Mouse (Mus musculus): ENCODE measurements around the gene Chd2.

The Chd2 gene

GRCm38 (mm10) chr7:73541412-73542130 is at the start of gene Chd2:
Chd2 (minus strand) TSS chr7:73541830.
- DNase-seq = peak; percentile 83

DNA sequence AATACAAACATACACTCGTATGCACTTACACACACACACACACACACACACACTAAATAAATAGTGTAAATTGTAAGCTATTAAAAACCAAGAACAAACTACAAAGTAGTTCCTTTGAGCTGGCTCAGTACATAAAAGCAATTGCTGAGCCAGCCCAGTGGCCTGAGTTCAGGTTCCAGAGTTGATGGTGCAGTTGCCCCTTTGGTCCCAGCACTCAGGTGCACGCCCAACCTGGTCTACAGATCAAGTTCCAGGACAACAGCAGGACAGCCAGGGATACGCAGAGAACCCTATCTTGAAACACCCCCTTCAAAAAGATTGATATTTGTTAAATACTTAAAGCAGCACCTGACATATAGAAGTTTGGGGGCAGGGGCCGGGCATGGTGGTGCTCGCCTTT is 49.1 kb upstream of the Chd2 start:
- peak; percentile 10 for DNase-seq

DNA sequence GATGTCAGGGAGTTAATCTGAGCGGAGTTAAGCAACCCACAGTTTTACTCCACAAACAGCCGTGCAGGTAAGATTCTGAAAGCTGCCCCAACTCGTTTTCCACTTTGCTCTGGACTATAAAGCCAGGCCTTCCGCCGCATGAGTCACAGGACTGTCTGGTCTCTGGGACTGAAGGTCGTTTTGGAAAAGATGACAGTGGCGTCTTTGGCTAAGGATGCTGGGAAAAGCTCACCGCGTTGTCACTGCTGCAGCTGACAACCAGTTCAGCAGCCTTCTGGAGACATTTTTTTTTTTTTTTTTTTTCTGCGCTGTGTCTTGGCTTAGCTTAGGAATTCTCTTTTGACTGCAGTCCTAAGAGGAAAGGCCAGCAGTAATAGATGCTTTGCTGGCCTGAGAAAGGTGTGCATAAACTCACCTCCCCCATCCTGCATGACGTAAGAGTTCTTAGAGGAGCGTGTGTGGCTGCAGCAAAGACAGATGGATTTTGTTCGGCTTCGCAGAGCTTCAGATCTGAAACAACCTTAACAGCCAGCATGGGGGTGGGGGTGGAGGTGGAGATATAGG is 47.7 kb upstream of the Chd2 start:
- DNase-seq = peak; percentile 65

DNA sequence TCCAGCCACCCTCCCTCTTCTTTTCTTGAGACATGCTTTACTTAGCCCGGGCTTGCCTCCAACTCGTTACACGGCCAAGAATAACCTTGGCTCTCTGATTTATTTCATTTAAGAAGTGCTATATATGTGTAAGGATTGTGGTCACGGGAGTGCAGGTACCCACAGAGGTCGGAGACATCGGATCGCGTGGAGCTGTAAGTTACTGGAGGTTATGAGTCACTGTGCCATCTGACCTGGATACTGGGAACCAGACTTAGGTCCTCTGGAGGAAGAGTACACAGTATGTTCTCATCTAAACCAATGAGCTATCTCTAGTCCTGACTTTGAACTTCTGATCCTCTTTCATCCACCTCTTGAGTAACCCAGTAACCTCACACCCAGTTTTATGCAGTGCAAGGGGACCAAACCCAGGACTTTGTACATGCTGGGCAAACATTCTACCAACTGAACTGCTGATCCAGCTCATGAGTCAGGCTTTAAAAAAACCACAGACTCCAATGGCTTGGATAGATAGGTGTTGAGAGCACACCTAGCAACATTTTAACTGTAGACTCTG is 46.8 kb upstream of the Chd2 start:
- DNase-seq = peak; percentile 20

DNA sequence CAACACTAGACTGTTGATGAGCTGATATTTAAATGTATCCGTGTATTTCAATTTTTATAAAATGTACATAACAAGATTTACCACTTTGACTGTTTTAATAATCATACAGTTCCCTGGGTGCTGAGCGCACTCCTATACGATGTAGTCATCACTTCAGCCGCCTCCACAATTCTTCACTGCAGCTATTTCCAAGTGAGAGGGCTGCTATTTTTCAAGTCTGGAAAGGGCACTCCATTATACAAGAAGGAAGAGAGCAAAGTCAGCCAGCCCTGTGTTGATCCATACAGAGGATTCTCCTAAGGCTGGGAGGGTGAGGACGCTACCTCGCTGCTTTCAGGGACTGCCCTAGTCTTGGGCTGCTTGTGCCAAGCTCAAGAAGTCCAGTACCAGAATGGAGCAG is 45.1 kb upstream of the Chd2 start:
- DNase-seq = no peak

DNA sequence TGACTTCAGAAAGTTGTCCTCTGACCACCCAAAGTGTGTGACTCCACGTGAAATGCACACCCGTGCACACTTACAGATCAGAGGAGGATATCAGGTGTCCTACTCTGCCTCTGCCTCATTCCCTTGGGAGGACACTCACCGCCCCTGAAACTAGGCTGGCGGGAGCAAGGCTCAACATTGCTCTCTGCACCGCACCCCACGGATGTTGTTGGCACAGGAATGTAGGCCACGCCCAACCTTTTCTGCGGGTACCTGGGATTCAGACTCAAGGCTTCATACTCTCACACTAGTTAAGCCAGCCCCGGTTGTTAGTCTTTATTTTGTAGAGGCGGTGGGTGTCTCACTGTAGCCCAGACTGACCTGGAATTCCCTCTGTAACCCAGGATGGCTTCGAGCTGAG is 44.6 kb upstream of the Chd2 start:
- DNase-seq = peak; percentile 29

GRCm38 (mm10) chr7:73585114-73586032 is 43.7 kb upstream of the Chd2 start:
- DNase-seq = peak; percentile 54

DNA sequence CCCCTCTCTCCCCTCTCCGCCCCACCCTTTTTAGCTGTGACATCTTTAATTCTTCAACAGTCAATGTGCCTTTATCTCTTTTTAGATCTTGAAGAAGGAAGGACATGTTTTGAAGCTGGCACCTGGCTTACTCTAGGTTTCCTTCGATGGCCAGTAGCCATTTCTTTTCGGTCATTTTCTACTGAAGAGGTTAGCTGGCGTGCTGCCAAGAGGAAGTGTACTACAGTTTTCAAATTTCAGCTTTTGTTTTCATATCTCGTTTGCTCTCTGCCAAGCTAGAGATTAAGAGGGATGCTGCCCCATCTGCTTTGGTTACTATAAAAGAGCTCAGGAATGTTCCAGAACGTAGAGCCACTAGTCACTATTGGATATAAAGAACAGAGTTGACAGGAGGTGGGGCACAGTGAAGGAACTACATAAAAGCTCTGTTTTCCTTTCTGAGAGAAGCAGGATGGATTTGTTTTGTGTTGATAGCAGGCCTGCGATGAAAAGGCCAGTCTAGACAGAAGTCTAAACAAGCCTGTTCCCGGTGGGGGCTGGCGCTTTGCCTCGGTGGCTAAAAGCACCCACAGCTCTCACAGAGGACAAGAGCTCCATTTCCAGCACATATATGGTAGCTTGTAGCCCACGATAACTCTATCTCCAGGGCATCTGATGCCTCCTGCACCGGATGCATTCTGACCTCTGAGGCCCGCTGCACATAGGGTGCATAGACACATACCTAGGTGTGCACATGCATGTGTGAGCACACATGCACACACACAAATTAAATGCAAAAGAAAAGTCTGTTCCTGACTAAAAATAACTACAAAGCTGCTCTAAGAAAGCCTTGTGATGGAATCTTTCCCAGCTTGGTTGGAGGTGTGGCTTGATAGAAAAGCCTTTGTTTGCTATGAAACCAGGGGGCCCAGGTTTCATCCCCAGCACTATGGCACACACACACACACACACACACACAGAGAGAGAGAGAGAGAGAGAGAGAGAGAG is 42.7 kb upstream of the Chd2 start:
- DNase-seq = peak; percentile 65

DNA sequence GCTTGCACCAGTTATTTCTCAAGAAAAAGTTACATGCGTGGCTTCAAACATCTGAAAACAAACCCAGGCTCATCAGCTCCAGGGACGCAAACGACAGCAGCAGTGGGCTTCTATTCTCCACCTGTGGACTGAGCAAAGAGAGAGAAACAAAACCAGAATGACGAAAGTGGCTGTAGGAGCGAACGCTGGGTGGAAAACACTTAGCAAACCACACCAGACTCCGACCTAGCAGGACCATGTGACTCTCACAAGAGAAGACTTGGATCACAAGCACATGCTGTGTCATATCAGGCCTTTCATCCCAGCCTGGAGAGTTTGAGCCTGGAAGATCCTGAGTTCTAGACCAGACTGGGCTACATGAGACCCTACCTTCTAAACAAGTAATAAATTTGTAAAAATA is 41.8 kb upstream of the Chd2 start:
- no peak for DNase-seq

DNA sequence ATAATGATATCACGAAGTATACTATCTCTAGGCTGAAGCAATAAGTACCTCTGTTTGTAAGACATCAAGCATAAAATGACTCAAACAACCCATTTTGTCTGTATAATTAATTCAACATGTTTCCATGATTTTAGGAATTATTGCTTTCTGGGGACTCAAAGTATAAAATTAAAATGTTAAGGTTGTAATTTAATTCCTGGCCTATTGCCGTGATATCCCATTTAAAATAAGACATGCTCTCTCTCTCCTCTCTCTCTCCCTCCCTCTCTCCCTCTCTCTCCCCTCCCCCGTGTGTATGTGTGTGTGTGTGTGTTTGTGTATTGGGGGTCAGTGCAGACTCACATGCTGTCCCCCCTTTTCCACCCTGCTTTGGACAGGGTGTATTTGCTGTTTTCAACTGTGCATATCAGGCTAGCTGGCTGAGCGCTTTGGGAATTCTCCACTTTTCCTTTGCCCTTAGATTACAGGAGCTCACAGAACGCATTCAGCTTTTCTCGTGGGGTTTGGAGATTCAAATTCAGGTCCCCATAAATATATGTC is 40.3 kb upstream of the Chd2 start:
- no peak for DNase-seq

GRCm38 (mm10) chr7:73579072-73579731 is 37.6 kb upstream of the Chd2 start:
- DNase-seq = no peak

- peak; percentile 33 for DNase-seq
Measured at GRCm38 (mm10) chr7:73577888-73578421, 36.3 kb upstream of the Chd2 start.

DNA sequence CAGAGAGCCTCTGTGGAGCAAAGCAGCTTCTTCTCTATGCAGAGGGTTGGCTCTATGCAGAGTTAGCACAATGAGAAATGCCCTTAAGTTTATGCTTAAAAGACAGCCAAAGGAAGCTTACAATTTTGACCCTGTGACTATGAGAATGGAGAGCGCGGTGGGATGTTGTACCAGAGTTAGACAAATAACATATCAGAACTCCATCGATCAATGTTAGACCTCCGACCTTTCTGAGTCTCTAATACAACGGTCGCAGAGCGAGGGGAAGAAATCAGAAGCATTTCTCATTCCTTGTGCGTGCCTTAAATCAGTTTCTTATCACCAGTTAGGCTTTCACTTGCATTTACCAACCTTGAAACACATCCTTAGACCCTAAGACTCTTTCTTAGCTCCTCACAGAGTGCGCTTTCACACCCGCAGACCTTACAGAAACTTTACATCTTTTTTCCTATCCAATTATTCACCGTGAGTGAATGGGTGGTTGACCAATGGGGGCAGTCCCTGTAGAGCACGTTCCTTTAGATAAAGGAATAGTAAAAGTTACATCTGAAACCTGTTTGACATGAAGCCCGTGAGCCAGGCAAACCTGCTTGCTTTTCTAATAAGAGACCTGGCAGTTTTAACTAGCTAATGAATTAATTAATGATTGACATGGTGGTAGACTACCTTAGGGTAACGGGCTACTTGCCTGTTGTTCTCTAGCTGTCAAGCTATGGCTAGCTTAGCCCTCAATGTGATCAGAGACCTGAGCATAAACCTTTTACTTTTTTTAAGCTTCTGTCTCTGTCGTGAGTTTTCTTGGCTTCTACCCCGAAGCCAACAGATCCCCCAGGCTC is 34.7 kb upstream of the Chd2 start:
- peak; percentile 4 for DNase-seq

DNA sequence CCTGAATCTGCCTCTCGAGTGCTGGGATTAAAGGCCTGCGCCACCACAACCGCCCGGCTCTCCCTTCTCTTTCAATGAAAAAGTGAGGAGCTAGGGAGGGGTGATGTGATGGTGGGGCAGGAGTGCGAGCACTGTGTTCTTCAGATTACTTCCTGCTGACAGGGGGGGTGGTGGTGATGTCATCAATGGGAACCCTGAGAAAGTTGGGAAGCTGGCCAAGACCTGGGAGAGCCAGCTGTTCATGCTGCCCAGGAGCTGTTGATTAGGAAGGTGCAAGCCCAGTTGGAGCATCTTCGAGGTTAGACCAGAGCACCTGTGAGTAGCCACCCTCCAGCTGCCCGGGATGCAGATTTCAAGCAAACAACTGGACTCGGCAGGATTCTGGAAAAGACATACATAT is 33.6 kb upstream of the Chd2 start:
- DNase-seq = peak; percentile 6

GRCm38 (mm10) chr7:73574673-73575072 is 33.0 kb upstream of the Chd2 start:
- DNase-seq = peak; percentile 3

GRCm38 (mm10) chr7:73572571-73572970 is 30.9 kb upstream of the Chd2 start:
- DNase-seq = peak; percentile 35

GRCm38 (mm10) chr7:73568801-73569403 is 27.3 kb upstream of the Chd2 start:
- no peak for DNase-seq

- DNase-seq = no peak
Measured at GRCm38 (mm10) chr7:73567754-73568161, 26.1 kb upstream of the Chd2 start.

- DNase-seq = no peak
Measured at GRCm38 (mm10) chr7:73564131-73564530, 22.5 kb upstream of the Chd2 start.

Measured in thymus, postnatal 4 days (tissue).